Mouse (Mus musculus) lung, adult 18-20 months (tissue): ENCODE data around the gene Tfr2.
"Not testable (repeated sequence)": the region's sequence is repeated elsewhere in the genome, so short reads cannot be mapped to it uniquely, and the experiment has no call there.

Experiments
- DNase-seq, 2 experiments: peaks; one replicate each; pipeline ENCODE4 v3.0.0; 2022; ENCODE audit warnings: mixed read lengths in 2 of 2

The Tfr2 gene

GRCm38 (mm10) chr5:137590507-137590906, 20.9 kb downstream of the Tfr2 start:
- DNase-seq = no peak

- DNase-seq = no peak
Measured at GRCm38 (mm10) chr5:137595921-137596320, 26.3 kb downstream of the Tfr2 start.

DNA sequence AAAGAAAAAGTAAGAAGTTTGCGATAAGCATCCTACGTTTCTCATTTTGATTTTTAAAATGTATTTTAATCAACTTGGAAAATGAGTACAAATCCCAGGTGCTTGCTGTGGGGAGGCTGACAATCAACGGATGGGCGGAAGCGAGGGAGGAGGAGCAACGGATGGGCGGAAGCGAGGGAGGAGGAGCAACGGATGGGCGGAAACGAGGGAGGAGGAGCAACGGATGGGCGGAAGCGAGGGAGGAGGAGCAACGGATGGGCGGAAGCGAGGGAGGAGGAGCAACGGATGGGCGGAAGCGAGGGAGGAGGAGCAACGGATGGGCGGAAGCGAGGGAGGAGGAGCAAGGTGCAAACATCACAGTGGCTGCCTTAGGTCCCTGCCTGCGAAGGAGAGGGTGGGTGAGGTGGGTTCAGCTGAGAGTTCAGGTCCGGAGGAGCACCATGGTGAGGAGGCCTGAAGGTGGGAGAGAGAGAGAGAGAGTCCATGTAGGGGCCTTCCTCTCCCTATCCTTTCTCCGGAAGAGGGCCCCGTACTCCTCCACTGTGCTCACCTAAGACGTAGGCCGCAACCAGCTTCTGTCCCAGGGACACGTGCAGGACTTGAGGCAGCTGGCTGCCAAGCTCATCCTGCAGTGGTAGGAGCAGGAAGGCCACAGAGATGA, 27.1 kb downstream of the Tfr2 start:
- peak; percentile 29 to 40 for DNase-seq

GRCm38 (mm10) chr5:137597625-137598024, 28.0 kb downstream of the Tfr2 start:
- no peak for DNase-seq

GRCm38 (mm10) chr5:137598100-137598826, 28.6 kb downstream of the Tfr2 start:
- no peak for DNase-seq

GRCm38 (mm10) chr5:137599600-137599999, 30.0 kb downstream of the Tfr2 start:
- no peak for DNase-seq

DNA sequence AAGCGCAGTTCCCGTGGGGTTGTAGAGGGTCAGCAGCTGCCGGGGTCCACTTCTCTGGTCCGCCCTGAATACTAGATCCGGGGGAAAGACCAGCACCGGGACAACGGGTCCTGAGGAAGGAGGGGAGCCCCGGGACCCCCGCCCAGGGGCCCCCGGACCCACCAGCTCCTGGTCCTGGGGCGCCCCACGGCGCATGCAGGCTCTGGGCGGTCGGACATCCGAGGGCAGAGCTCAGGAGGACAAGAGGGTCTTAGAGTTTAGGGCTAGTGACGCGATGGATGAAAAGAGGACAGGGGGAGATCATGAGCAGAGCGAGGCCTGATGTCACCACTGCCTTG, 30.6 kb downstream of the Tfr2 start:
- DNase-seq = no peak

- peak; percentile 96 to 98 for DNase-seq
Measured at GRCm38 (mm10) chr5:137600619-137601364, 31.2 kb downstream of the Tfr2 start, which contains the start of gene Mospd3. Mospd3 (minus strand) TSS chr5:137601058.

DNA sequence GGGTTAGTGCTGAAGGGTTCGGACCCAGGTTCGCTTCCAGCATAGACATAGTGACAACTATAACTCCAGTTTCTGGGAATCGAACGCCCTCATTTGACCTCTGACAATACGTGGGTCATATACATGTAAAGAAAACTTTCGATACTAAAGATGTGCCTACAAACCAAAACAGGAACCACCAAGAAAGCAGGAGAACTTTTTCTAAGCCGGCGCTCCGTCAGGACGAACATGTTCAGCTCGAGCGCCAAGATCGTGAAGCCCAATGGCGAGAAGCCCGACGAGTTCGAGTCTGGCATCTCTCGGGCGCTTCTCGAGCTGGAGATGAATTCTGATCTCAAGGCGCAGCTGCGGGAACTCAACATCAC, 31.7 kb downstream of the Tfr2 start:
- peak in 1 of 2 experiments; percentile 28 for DNase-seq

DNA sequence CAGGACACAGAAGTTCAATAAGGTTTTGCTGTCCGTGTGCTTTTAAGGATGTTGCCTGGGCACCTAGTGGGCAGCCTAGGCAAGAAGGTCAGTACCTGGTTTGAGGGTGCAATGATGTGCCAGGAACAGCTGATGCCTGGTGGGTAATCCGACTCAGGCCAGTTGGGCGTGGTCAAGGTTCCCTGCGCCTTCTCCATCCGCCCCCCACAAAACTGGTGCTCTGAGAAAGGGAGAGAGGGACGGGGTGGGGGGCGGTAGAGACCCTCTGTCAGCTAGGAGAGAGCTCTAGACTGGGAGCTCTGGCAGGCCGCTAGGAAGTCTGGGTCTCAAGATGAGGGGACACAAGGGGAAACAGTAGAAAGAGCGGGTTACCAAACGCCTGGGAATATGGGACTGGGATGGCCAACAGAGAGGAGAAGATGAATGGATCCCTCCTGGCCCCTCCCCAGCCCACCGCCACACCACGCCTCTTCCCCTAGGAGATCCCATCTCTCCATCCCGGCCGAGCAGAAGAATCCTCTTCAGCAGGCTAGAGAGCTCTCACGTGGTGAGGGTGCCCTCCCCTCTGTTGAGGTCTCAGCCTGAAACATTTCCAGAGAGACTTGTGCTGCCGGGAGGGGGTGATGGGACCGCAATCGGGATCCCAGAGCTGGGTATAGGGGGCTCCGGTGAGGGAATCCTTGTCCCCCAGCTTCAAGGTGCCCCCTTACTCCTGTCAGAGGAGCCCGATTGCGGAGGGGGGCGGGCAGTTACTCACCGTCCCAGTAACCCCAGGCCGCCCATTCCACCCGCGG, 38.4 kb downstream of the Tfr2 start:
- no peak for DNase-seq

- peak in 1 of 2 experiments; percentile 45 for DNase-seq
Measured at GRCm38 (mm10) chr5:137608654-137609190, 39.1 kb downstream of the Tfr2 start.

DNA sequence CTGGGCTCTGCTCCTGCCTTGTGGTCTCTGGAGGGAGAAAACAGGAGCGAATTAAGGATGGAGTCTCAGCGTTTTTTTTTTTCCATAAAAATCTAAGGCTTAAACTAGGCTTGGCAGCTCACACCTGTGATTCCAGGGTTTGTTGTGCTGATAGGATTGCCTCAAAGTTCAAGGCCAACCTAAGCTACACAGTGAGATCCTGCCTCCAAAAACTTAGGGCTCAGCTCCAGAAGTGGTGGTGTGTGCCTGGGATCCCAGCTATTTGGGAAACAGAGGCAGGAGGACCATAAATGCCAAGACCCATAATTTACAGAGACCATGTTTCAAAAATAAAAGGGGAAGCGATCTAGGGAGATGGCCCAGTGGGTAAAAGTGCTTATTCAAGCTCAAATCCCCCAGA, 39.7 kb downstream of the Tfr2 start:
- DNase-seq = no peak

- DNase-seq = no peak
Measured at GRCm38 (mm10) chr5:137610056-137610455, 40.4 kb downstream of the Tfr2 start.

DNA sequence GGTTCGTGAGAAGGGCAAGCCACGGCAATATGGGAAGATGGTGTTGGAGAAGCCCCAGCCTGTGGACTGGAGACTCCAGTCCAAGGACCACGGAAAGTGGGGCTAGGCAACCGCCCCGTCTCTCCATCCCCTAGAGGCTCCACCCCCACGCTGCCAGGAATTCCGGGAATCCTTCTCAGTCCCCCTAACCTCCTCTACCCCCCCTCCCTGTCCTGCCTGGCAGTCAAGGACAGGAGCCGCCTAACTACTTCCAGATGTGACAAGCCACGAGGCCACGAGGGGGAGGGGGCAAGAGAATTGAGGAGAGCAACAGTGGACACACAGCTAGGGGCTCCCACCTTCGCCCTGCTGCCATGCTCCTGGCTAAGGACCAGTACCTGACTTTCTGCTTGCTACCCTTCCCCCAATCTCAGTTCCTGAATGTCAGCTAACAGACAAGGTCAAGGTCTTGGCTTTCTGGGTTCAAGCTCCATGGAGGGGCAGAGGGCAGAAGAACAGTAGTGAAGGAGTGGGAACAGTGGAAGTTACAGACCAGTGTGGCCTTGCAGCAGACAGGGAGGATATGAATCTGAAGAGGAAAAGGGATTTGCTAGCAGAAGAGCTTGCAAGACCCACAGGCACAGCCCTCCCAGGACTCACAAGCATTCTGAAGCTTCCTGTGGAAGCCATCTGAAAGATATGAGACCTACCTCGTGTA, 41.1 kb downstream of the Tfr2 start:
- DNase-seq = peak; percentile 81 to 87

- peak in 1 of 2 experiments; percentile 48 for DNase-seq
Measured at GRCm38 (mm10) chr5:137611245-137611602, 41.6 kb downstream of the Tfr2 start.

DNA sequence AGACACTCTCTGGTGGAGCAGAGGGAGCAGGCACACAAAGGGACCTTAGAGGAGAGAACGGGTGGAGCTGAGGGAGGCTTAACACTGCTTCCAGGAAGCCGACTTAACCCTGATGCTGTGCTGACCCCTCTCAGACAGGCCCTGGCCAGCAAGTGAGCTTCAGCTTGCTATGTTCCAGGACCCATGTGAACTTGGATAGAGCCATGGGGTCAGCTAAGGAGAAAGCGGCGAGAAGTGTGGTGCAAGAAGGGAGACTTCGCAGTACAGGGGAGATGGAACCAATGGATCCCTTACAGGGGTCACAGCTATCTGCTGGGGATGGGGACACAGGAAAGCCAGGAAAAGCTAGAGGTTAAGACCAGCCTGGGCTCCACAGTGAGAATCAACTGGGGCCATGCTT, 43.4 kb downstream of the Tfr2 start:
- no peak for DNase-seq

- peak; percentile 70 to 81 for DNase-seq
Measured at GRCm38 (mm10) chr5:137613550-137613949, 43.9 kb downstream of the Tfr2 start, which contains the start of gene Pcolce. Pcolce (minus strand) TSS chr5:137613784.

GRCm38 (mm10) chr5:137614921-137615320, 45.3 kb downstream of the Tfr2 start:
- DNase-seq = not testable (repeated sequence)

DNA sequence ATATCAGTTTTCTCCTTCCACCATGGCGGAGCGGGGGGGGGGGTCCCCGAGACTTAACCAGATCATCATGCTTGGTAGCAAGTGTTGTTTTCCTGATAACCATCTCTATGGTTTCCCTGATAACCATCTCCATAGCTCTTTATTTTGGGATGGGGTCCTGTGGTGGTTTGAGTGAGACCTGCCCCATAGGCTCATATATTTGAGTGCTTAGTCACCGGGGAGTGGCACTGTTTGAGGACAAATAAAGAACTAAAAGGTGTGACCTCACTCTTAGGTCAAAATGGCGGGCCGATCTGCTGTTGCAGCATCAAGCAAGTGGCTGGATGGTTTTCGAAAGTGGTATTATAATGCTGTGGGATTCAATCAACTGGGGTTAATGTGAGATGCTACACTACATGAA, 45.7 kb downstream of the Tfr2 start:
- DNase-seq = no peak

DNA sequence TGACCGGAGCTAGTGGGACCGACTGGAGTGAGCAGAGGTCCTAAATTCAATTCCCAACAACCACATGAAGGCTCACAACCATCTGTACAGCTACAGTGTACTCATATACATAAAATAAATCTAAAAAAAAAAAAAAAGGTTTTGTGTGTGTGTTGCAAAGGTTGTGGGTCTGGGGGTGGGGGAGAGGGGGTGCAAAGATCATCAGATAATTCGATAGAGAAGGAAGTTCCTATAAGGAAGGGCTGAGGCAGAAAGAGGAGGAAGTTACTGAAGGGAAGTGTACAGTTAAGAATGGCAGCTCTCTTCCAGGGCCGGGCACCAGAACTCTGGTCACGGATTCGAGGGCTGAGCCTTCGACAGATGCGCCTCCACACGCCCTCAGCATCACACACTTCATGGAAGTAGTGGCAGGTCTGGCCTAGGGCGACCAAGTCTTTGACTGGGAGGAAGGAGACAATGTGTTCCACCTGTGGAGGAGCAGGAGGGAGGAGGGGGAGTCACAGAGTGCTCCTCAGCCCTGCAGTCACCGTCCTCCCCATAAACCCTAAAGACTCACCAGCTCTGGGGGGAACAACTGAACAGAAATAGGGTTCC, 54.4 kb downstream of the Tfr2 start:
- DNase-seq = no peak

- peak; percentile 59 for DNase-seq
Measured at GRCm38 (mm10) chr5:137627991-137628390, 58.4 kb downstream of the Tfr2 start.
